Mouse (Mus musculus) liver, embryonic 14.5 days (tissue): ENCODE measurements at regions not wholly inside any gene's neighbourhood (a gene's known extent, or its start where the extent isn't known, plus 50 kb on each side); places are given as distances from the start of the nearest gene placed in this dataset.

ENCODE experiments used
- ATAC-seq: fragments of 200-750 bp; cut with Nextera tagmentation; 2 replicates; pipeline ENCODE4 v1.8.0; 2017; ENCODE audit warnings: moderate number of reproducible peaks, mild to moderate bottlenecking, moderate library complexity; ENCODE audit not compliant: insufficient read depth
- DNase-seq, 3 experiments: peaks; one replicate each; pipeline ENCODE4 v3.0.0-alpha.2; 2012 to 2013; ENCODE audit warnings: low read depth in 3 of 3, low spot score in 3 of 3
- H3K27ac ChIP-seq: fragments of 300-500 bp; sonication (generic); 2 replicates; pipeline ENCODE4 v1.5.1; 2014; ENCODE audit warnings: moderate library complexity, mild to moderate bottlenecking, control low read depth, inconsistent platforms
- H3K27me3 ChIP-seq: fragments of 300-500 bp; sonication (generic); 2 replicates; pipeline ENCODE4 v1.6.1; 2014; ENCODE audit warnings: mild to moderate bottlenecking, low read length, moderate library complexity; ENCODE audit not compliant: control insufficient read depth, insufficient read depth
- H3K36me3 ChIP-seq: fragments of 300-500 bp; sonication (generic); replicated peaks from 2 replicates; pipeline ENCODE4 v1.6.1; 2014; ENCODE audit warnings: low read depth; ENCODE audit not compliant: control insufficient read depth, insufficient read depth
- H3K4me1 ChIP-seq, 2 experiments: fragments of 200-500 bp in 1 of 2; fragments of 300-500 bp in 1 of 2; sonication (generic) in 1 of 2; replicated peaks; 2 replicates each; pipeline ENCODE4 v1.6.1; 2012 to 2014; ENCODE audit warnings: antibody characterized with exemption in 1 of 2, inconsistent platforms in 1 of 2, low read length in 1 of 2; ENCODE audit not compliant: control insufficient read depth in 2 of 2, insufficient read depth in 2 of 2
- H3K4me2 ChIP-seq: fragments of 300-500 bp; sonication (generic); 2 replicates; pipeline ENCODE4 v1.6.1; 2014; ENCODE audit warnings: low read depth, mild to moderate bottlenecking, control low read depth, moderate library complexity
- H3K4me3 ChIP-seq, 2 experiments: fragments of 200-500 bp in 1 of 2; fragments of 300-500 bp in 1 of 2; sonication (generic) in 1 of 2; 2 replicates each; pipeline ENCODE4 v1.5.1; 2012 to 2014; ENCODE audit warnings: low read depth in 2 of 2, low read length in 2 of 2, mild to moderate bottlenecking in 2 of 2, control low read depth in 1 of 2, inconsistent platforms in 1 of 2, moderate library complexity in 1 of 2; ENCODE audit not compliant: insufficient read depth in 1 of 2
- H3K9ac ChIP-seq: fragments of 300-500 bp; sonication (generic); replicated peaks from 2 replicates; pipeline ENCODE4 v1.6.1; 2014; ENCODE audit warnings: mild to moderate bottlenecking, control low read depth, moderate library complexity
- H3K9me3 ChIP-seq: fragments of 300-500 bp; sonication (generic); 2 replicates; pipeline ENCODE4 v1.6.1; 2016; ENCODE audit warnings: low read length, mixed read lengths; ENCODE audit not compliant: control insufficient read depth
- CTCF ChIP-seq: IDR thresholded peaks from 2 replicates; pipeline ENCODE4 v1.5.1; 2016; ENCODE audit warnings: antibody characterized with exemption, low read depth, control low read depth
- EP300 ChIP-seq: IDR thresholded peaks from 2 replicates; pipeline ENCODE4 v1.6.1; 2016; ENCODE audit warnings: antibody characterized with exemption, low read depth
- WGBS: fragments of 180-500 bp; shearing (Covaris S2); extraction: QIAGEN DNeasy Blood & Tissue Kit; methylation state at CpG from one replicate; pipeline ENCODE4 v1.1.7; 2014; ENCODE audit not compliant: insufficient replicate concordance; 5-methylcytosine and 5-hydroxymethylcytosine counted together

DNA sequence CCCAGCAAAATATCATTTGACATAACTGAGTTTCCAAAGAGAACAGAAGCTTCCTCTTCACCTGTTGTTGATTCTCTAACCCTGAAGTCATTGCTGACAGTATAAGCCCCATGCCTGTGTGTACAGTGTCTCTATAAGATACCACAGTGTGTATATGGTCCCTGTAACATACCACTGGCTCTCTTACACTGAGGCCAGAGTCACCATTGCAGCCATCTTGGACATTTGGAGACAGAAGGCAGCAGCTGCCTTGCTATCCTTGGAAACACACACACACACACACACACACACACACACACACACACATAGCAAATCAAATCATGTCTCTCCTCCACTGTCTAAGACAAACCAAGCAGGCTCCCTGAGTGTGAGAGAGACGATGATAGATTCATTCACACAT, 192.9 kb downstream of the Ackr3 start:
- Histone ChIP-seq H3K36me3 (no peaks in the 10 kb centered on the region), H3K4me2 (no peak overlapping the region), H3K9ac (no peak overlapping the region), H3K27ac (no peak overlapping the region), H3K4me3 (no peak overlapping the region), H3K4me1 (0 out of 4 replicates have a peak, but pooled peaks cover 0 to 2% of the 10 kb centered on the region in 2 experiments), H3K27me3 (no peaks in the 10 kb centered on the region), H3K9me3 (no peaks in the 10 kb centered on the region)
- no peak for ATAC-seq
- DNase-seq, result no peak
- TF ChIP-seq EP300 (no peak), CTCF (no peak)
- 64% methylated on average over 1 of the region's 1 CpGs for WGBS

DNA sequence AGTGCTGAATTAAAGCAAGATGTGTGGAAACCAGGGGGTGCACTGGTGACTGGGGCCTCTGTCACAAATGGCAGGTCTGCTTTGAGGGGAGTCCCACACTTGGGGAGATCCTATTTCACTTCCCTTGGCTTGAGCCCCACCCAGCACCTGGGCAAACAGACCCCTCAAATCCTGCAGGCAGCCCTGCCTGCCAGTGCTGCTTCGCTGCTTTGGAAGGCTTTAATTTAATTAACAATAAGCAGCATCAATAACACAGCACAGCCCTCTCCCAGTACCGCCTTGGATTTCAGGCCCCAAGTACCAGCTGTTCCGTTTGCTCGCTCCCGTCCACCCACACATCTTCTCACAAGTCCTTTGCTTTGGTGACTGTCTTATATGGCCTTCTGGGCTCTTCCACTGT, 193.6 kb downstream of the Ackr3 start:
- 0 out of 4 replicates have a peak, but pooled peaks cover 0 to 2% of the 10 kb centered on the region in 2 experiments for H3K4me1 ChIP-seq
- no peaks in the 10 kb centered on the region for H3K9me3 ChIP-seq
- DNase-seq (no peak), ATAC-seq (no peak)
- H3K4me2 ChIP-seq, result no peak overlapping the region
- 62% methylated on average over 5 of the region's 5 CpGs for WGBS
- no peak for TF ChIP-seq EP300
- no peak for TF ChIP-seq CTCF
- no peak overlapping the region for H3K27ac ChIP-seq
- H3K4me3 ChIP-seq, result no peak overlapping the region
- no peaks in the 10 kb centered on the region for H3K36me3 ChIP-seq
- no peak overlapping the region for H3K9ac ChIP-seq
- H3K27me3 ChIP-seq, result no peaks in the 10 kb centered on the region

DNA sequence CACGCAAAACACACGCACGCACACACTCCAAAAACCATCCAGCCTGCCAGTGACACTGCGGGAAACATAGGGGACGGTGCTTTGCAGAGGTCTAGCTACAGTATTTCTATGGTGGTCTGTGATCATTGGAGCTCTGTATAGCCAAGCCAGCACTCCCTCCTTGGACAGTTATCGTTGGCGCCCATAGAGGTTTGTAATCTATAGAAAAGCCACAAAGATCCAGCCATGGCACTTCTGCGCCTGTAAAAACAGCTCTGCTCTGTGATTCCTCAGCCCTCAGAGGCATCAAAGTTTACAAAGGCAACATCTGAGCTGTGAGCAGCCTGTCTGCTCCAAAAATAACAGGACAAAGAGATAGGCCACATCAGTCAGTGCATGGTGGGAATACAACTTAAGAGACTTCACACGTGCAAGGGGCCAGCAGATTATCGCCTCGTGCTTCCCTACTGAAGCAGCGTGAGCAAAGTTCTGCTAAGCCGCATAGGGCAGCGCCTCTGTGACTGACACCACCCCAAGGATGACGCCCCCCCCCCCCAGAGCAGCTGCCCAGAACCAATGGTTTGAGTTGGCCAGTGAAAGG, 194.7 kb downstream of the Ackr3 start:
- H3K4me3 ChIP-seq, result no peak overlapping the region
- 67% methylated on average over 15 of the region's 15 CpGs for WGBS
- no peak overlapping the region for H3K4me2 ChIP-seq
- no peaks in the 10 kb centered on the region for H3K9me3 ChIP-seq
- no peak overlapping the region for H3K9ac ChIP-seq
- H3K27me3 ChIP-seq, result no peaks in the 10 kb centered on the region
- no peaks in the 10 kb centered on the region for H3K36me3 ChIP-seq
- ATAC-seq (no peak), DNase-seq (no peak)
- TF ChIP-seq EP300, result no peak
- TF ChIP-seq CTCF, result no peak
- no peak overlapping the region for H3K27ac ChIP-seq
- 0 out of 4 replicates have a peak, but pooled peaks cover 0 to 2% of the 10 kb centered on the region in 2 experiments for H3K4me1 ChIP-seq

DNA sequence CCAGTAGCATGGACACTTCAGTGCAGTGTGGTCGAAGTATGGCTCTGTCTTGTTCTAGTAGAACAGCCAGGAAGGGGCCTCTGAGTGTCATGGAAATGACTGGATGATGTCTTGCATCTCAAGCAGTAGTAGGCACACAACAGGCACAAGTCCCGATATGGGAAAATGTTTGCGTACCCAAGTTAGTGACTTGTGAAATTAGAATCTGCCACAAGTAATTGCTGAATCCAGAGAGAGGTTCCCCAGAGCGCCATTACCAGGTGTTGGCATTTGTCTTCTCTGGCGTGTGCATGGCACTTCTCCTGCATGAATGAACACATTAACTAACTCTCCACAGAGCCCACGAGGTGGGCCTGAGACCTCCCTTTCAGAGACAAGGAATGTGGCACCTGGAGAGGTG, 199.3 kb downstream of the Ackr3 start:
- Histone ChIP-seq H3K9me3 (no peaks in the 10 kb centered on the region), H3K4me2 (no peak overlapping the region), H3K27me3 (no peaks in the 10 kb centered on the region), H3K36me3 (no peaks in the 10 kb centered on the region), H3K4me1 (no peaks in the 10 kb centered on the region), H3K4me3 (no peak overlapping the region), H3K27ac (no peak overlapping the region), H3K9ac (no peak overlapping the region)
- ATAC-seq, result no peak
- no peak for DNase-seq
- TF ChIP-seq CTCF (no peak), EP300 (no peak)
- WGBS, result 65% methylated on average over 6 of the region's 6 CpGs

DNA sequence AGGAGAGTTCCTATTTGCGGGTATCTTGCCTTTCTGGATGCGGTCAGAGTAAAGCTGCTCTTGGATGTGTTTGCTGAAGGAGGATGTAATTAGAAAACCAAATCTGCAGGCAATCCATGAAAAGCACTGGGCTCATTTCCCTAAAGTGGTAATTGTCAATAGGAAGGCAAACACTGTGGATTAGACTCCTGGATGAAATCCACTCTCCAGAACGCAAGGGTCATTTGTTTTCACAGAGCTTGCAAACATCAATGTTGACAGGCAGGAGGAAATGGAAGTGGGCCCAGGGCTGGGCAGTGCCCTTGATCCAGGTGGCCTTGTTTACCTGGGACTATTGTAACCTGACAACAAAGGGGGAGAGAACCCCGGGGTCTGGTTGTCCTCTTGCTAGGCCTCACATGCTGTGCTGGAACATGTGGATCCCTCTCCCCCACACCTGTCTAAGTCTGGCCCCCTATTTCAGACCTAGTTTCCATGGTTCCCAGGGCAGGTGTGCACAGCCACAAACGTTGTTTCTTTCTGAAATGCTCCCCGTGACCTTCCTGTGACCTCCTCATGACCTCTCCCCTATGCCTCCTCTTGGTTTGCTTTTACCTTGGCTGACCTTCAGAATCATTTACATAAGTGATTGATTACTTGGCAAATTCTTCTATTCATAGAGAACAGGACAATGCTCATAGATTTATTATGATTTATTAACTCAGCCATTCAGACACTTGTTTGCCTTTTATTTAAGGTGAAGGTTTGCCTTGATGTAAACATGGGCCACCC, 197.9 kb upstream of the Cops8 start:
- DNase-seq, result no peak
- WGBS, result 51% methylated on average over 6 of the region's 6 CpGs
- Histone ChIP-seq H3K9ac (no peak overlapping the region), H3K4me3 (no peak overlapping the region), H3K9me3 (no peaks in the 10 kb centered on the region), H3K36me3 (no peaks in the 10 kb centered on the region), H3K4me1 (no peaks in the 10 kb centered on the region; a peak in 1 of 4 replicates), H3K27ac (no peak overlapping the region), H3K27me3 (no peaks in the 10 kb centered on the region), H3K4me2 (no peak overlapping the region)
- TF ChIP-seq CTCF (no peak), EP300 (no peak)
- no peak for ATAC-seq
